Mouse (Mus musculus) liver, embryonic 14 days (tissue): Measurements from ENCODE around the gene Med12l. TPM values are rescaled to one million over a fixed set of nuclear protein-coding genes. Genes with fewer than 3 reads are reported as not detected.

Source experiments
- polyA plus RNA-seq: library from polyadenylated mRNA; depleted of rRNA; stranded (reverse); fragments of >200 nt; gene quantifications from 2 replicates; pipeline ENCODE4 v1.2.3, GENCODE M21; 2012; rRNA removed

The Med12l gene
- polyA plus RNA-seq: 0.58 and 0.71 TPM in 2 replicates

GRCm38 (mm10) chr3:59005271-59005995 lies at the start of gene Med12l:
Gene Med12l, plus strand, starts transcription at chr3:59005825.

GRCm38 (mm10) chr3:59101218-59101986 lies 95.8 kb downstream of the Med12l start, which contains the start of gene Gpr171:
Gene Gpr171, minus strand, starts transcription at chr3:59101821.

GRCm38 (mm10) chr3:59153424-59153823 lies 147.8 kb downstream of the Med12l start, which contains the start of gene P2ry14:
Gene P2ry14, minus strand, starts transcription at chr3:59153618.

GRCm38 (mm10) chr3:59194938-59195337 lies 189.3 kb downstream of the Med12l start, which contains the start of gene Gpr87:
Gene Gpr87, minus strand, starts transcription at chr3:59195104.

GRCm38 (mm10) chr3:59210727-59211126 lies 205.1 kb downstream of the Med12l start, which contains the start of gene P2ry13:
Gene P2ry13, minus strand, starts transcription at chr3:59210882.

GRCm38 (mm10) chr3:59262704-59263103 lies 257.1 kb downstream of the Med12l start, which contains the start of gene P2ry12:
Gene P2ry12, minus strand, starts transcription at chr3:59262871.

GRCm38 (mm10) chr3:59344065-59344905 lies 338.7 kb downstream of the Med12l start, which contains the start of gene Igsf10:
Gene Igsf10, minus strand, starts transcription at chr3:59344394.

Other genes starting within 250 kb of the Med12l start
- gene Mindy4b-ps, start 183.5 kb upstream of the Med12l start, polyA plus RNA-seq: not detected in 2 replicates
- gene Clrn1, start 120.5 kb upstream of the Med12l start, polyA plus RNA-seq: not detected in 2 replicates
- gene Gpr171, start 96.0 kb downstream of the Med12l start, polyA plus RNA-seq: 0.37 and 0.46 TPM in 2 replicates
- gene P2ry14, start 147.8 kb downstream of the Med12l start, polyA plus RNA-seq: 2.5 and 2.6 TPM in 2 replicates
- gene Gpr87, start 189.3 kb downstream of the Med12l start, polyA plus RNA-seq: not detected in 2 replicates
- gene P2ry13, start 205.1 kb downstream of the Med12l start, polyA plus RNA-seq: 1.9 and 2.4 TPM in 2 replicates